Mouse (Mus musculus) ES-E14 (cell line): ENCODE measurements around the gene Zbp1.

Experiments used
- CHD2 ChIP-seq: IDR thresholded peaks from 2 replicates; pipeline ENCODE4 v1.6.1; 2014; ENCODE audit warnings: mild to moderate bottlenecking, low read depth, low read length, inconsistent platforms
- HCFC1 ChIP-seq: IDR thresholded peaks from 2 replicates; pipeline ENCODE4 v1.6.1; 2012; ENCODE audit warnings: low read length, inconsistent platforms, borderline replicate concordance; ENCODE audit not compliant: insufficient read depth
- ZC3H11A ChIP-seq: IDR thresholded peaks from 2 replicates; pipeline ENCODE4 v1.6.1; 2012; ENCODE audit warnings: low read depth, mild to moderate bottlenecking, inconsistent platforms, low read length, borderline replicate concordance
- ZNF384 ChIP-seq: IDR thresholded peaks from 2 replicates; pipeline ENCODE4 v1.6.1; 2012; ENCODE audit warnings: low read depth, low read length, inconsistent platforms

DNA sequence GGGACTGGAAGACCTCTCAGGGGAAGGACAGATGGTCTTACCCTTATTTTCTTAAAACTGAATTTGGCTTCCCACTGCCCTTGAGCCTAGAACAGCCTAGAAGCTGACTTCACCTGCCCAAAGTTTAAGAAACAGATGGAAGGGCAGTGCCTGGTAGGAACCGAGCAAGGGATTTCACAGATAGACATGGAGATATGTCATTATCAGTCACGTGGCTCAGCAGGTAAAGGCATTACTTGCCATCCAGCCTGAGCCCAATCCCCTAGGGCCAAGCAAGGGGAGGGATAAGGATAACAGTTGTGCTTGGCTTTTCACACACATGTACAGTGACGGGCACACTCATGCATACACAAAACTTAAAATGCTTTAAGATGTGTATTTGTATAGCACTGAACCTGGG lies 48.8 kb upstream of the Zbp1 start:
- no peak for TF ChIP-seq ZNF384
- no peak for TF ChIP-seq CHD2
- TF ChIP-seq HCFC1: no peak
- no peak for TF ChIP-seq ZC3H11A
